Mouse (Mus musculus) cerebellum, adult 11 months (tissue): ENCODE data around the gene Atp6v1fnb.

Experiments
- DNase-seq: peaks from one replicate; pipeline ENCODE4 v3.0.0; 2022

The Atp6v1fnb gene

DNA sequence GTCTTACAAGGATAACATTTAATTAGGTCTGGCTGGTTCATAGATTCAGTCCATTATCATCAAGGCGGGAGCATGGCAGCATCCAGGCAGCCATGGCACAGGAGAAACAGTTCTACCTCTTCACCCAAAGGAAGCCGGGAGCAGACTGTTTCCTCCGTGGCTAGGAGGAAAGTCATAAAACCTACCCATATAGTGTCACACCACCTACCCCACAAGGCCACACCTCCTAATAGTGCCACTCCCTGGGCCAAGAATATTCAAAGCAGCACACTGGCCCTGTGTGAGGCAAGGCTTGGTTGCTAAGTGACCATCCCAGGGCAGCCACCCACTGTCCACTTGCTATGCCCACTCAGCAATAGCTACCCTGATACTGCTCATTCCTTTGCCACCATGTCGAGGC lies at the start of gene Atp6v1fnb:
TSS of gene Atp6v1fnb (plus strand) at position 301 of the 400 bp plus-strand sequence.
- DNase-seq = no peak

- DNase-seq = no peak
Measured at GRCm38 (mm10) chr6:29425118-29425517, 46.1 kb upstream of the Atp6v1fnb start.

- no peak for DNase-seq
Measured at GRCm38 (mm10) chr6:29426331-29426730, 44.9 kb upstream of the Atp6v1fnb start.

DNA sequence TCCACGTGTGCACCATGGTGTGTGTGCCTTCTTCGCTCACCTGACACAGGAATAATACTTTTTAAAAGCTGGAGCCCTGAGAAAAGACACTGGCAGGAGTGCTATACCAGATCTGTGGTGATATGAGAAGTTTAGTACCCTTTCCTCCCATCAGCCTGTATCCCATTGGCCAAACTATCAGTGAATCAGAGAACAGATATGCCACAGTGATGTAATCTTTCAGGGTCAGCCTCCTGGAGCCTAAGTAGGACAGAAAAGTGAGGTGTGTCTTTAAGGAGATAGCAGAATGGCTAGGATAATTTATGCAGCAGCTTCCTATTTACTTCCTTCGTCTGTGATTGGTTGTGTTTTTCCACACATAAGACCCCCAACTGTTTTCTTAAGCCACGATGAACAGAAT lies 43.1 kb upstream of the Atp6v1fnb start:
- DNase-seq = no peak

DNA sequence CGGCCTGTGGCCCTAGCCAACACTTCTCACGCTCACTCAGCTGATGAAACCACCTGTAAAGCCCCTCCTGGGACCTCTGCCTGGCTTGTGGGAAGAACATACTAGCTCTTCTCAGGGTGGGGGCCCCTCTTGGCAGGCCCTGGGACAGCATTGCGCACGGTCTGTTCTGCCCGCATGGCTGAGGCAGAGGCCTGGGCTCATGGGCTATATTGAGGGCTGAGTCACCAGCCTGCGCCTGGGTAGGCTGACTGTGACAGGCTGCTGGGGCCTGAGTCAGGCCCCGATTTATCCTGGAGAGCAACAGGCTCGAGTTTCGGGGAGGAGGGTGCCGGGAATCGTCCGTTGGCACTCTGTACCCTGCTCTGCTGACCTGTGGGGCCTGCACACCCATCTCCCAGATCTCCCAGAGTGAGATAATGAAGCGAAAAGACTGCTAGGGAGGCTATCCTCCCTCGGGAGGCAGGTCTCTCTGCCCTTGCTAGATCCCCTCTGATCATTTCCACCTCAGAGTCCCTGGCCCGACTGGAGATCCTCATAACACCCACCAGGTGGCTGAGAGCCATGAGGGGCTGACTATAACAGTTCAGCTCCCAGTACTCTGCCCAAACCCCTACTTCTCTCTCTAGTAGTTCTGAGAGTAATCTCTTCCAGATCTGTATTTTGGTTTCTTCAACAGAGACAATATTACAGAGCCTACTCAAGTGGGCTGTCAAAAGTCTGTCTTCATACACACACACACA lies 40.4 kb upstream of the Atp6v1fnb start:
- DNase-seq = no peak

DNA sequence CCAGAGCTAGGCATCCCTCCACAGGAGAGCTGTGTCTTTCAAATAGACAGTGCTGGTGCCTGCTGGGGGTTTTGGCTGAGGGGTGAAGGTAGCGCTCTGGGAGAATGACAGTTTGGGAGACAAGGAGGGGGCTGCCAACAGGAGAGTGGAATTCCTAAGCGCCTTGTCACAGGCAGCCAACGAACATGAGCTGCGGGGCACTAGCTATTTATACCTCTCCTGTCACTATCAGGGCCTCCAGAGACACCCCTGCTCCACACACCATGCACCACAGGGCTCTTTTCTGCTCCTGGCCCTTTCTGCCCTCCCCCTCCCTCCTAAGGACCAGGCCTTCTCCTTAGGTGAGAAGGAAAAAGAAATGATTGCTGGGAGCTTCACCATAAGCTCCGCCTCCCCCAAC lies 39.8 kb upstream of the Atp6v1fnb start:
- DNase-seq = no peak

DNA sequence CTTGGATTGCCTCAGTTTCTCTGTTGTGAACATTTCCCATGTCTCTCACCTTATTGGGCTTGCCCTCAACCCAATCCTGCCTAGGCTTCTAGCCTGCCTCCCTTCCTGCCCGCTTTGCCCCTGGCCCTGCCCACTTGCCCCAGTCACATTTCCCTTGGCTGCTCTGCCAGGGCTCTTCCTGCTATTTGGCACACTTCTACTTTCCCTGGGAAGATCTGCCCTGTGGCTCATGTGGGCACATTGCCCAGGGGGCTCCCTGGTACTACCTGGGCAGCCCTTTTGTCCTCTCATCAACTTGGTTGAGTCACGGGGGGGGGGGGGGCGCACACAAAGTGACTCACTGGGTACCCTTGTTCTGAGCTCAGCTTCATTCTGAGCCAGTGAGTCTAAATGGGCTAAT lies 39.1 kb upstream of the Atp6v1fnb start:
- DNase-seq = no peak

GRCm38 (mm10) chr6:29432676-29433037 lies 38.6 kb upstream of the Atp6v1fnb start:
- DNase-seq = no peak

DNA sequence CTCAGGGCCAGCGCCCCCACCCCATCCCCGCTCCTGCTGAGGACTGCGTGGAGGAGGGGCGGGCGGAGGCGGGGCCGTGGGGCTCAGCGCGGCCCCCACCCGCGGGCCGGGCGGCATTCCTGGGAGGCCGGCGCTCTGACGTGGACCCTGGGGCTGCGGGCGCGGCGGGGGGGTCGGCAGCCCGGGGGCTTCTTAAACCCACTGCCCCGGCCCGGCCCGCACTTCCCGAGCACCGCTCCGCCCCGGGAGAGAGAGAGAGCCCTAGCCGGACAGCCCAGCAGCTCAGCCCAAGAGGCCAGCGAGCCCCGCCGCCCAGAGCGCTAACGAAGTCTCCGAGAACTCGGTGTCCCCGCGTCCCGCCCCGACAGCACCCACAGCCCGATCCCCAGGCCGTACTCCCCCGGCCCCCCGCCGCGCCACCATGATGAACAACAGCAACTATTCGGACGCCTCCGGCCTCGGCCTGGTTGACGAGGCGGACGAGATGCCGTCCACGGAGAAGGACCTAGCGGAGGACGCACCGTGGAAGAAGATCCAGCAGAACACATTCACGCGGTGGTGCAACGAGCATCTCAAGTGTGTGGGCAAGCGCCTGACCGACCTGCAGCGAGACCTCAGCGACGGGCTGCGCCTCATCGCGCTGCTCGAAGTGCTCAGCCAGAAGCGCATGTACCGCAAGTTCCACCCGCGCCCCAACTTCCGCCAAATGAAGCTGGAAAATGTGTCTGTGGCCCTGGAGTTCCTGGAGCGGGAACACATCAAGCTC lies 38.0 kb upstream of the Atp6v1fnb start, which contains the start of gene Flnc:
TSS of gene Flnc (plus strand) at position 219 of the 766 bp plus-strand sequence.
- DNase-seq = no peak

DNA sequence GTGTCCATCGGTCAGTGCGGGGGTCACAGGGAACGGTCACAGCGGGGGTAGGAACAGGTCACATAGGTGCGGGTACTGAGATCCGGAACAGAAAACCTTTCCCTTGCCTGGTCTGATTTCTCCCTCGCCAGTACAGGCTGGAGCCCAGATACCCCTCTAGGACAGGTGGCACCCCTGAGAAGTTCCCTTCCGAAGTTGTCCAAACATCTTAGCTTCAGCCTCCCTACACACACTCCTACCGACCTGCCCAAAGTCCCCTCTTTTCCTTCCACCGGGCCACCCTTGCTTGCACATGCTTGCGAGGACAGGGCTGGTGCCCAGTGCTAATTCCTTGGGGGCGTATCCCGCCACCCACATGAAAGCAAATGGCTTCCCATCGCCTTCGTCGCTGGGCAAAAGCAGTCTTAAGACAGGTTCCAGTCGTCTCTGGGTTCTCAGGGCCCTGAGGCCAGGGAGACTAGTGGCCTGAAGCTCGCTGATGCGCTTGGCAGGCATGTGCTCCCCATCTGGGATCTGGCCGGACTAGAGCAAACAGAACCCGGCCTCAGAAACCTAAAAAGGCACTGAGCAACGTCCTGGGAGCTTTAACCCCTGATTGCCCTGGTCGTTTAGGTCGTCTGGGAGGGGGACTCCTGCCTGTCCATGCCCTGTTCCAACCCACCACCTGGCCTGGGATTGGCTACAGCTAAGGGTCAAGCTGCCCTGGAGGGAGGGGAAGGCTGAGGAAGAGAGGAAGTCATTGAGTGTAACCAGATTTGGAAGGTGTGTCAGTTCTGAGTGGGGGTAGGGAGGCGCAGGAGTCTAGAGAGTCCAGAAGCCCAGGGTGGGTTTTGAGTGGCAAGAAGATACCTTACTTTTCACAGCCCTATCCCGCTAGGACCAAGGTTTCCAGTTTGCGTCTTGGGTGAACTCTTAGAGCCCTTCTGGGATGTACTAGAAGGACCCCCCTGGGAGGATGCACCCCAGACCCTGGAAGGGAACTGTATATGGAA lies 37.1 kb upstream of the Atp6v1fnb start:
- DNase-seq = no peak

GRCm38 (mm10) chr6:29434911-29435691 lies 36.1 kb upstream of the Atp6v1fnb start:
- no peak for DNase-seq

DNA sequence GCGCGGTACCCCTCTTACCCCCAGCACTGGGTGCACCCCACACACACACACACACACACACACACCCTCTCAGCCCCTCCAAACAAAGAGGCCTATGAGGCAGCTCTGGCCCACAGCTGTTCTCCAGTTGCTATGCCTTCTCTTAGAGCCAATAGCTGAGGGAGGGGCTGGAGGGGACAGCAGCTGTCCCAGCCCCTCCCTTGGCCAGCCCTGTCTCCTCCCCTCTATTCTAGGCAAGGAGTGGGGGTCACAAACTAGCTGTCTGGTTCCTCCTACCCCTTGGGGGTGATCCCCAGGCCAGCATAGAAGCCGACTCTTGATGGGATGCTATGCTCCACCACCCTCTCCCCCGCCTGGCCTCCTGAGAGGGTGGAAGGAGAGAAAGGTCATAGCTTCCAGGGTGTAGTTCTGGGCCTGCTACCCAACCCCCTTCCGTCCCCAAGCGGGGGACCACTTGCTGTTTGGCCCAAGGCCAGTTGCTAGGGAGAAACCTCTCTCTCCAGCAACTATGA lies 35.2 kb upstream of the Atp6v1fnb start:
- DNase-seq = no peak

DNA sequence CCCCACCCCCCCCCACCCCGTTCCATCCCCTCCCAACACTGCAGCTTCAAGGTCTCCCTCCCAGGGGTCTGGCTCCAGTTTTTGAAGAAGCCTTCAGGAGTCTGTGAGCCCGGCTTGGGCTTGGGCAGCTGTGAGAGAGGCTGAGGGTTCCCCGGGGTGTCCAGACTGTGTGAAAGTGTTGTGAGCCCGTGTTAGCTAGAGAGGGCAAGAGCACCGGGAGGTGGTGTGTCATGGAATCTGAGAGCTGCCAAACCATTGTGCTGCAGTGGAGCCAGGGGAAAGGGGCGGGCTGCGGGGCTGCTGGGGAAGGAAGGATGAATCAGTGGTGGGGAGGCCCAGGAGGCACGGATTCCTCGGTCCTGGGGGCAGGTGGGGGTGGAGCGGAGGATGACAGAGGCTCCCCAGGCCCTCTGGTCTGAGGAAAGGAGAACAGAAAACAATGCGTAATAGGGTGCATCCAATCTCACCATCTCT lies 34.7 kb upstream of the Atp6v1fnb start:
- no peak for DNase-seq

DNA sequence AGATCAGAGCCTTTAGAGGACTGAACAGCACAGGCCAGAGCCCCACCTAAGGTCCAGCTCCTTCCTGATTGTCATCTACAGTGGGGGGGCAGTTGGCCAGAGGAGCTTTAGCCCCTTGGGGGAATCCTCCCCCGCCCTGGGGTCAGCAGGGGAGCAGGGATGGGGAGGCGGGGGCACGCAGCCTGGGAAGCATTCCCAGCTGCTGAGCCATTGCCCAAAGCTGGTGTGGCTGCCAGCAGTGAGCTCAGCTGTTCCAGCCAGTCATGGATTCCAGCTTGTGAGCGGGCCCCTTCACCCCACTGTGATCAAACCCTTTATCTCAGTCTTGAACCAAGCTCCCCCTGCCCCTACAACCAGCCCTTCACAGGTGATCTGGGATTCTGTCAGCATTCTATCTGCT lies 32.0 kb upstream of the Atp6v1fnb start:
- no peak for DNase-seq

GRCm38 (mm10) chr6:29439789-29440188 lies 31.4 kb upstream of the Atp6v1fnb start:
- DNase-seq = no peak

DNA sequence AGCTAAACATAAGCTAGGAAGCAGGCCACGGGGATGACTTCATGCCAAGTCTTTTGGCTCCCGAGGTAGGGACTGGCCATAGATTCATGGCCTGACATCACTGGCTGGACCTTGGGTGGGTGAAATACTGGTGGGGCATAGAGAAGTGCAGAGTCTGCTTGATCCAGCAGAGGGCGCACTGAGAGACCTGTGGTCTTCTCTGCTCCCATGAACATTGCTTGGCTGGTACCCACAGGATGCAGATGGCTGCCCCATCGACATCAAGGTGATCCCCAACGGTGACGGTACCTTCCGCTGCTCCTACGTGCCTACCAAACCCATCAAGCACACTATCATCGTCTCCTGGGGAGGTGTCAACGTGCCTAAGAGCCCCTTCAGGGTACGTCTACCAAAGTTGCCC lies 26.5 kb upstream of the Atp6v1fnb start:
- DNase-seq = no peak

DNA sequence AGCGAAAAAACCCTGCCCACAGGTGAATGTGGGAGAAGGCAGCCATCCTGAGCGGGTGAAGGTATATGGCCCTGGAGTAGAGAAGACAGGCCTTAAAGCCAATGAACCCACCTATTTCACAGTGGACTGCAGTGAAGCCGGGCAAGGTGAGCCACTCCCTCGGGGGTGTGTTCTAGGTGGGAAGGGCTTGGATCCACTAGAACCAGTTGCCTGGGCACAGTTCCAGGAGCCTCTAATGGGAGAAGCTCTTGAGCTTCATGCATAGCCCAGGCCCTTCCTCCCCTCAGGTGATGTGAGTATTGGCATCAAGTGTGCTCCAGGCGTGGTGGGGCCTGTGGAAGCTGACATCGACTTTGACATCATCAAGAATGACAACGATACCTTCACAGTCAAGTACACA lies 25.9 kb upstream of the Atp6v1fnb start:
- DNase-seq = no peak

DNA sequence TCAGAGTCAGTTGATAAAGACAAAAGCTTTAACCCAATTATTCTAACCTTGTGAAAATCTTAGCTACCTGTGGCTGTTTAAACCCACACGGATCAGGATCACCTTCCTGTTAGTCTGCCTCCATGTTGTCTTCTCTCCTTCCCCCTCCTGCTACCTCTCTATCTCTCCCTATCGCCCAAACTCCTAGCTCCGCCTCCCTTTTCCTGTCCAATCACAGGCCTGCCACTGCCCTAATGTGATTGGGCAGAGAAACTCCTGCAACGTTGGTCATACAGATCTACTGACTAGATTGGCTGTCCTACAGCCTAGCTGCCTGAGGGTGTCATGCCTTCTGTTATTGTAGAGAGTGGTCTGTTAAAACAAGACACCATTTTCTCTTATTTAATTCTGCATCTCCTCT lies 21.4 kb upstream of the Atp6v1fnb start:
- DNase-seq = no peak

DNA sequence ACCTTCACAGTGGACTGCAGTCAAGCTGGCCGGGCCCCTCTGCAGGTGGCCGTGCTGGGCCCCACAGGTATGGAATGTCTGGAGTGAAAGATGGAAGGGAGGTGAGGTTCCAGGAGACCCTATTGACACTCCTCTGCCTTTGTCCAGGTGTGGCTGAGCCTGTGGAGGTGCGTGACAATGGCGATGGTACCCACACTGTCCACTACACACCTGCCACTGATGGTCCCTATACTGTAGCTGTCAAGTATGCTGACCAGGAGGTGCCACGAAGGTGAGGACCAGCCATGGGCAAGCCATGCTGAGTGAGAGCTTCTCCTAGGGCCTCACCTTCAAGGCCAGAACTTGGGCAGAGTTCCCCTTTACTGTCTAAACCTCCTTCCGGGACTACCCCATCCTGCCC lies 20.6 kb upstream of the Atp6v1fnb start:
- DNase-seq = no peak

DNA sequence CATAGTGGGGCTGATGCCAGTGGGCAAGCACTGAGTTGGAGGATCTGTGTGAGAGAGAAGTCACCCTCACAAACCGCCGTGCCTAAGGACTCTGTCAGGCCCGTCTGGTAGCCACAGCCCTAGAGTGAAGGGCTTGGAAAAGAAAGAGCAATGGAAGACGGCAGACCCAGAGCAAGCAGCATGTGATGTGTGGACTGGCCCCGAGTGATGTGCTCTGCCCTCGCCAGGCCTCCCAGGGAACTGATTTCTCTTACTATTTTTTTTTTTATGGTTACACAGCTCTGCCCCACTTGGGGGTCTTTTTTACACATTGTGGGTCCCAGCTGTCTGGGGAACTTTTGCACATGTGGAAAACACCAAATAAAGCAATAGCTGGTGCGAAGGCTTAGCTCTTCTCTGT lies 9.7 kb upstream of the Atp6v1fnb start:
- no peak for DNase-seq

DNA sequence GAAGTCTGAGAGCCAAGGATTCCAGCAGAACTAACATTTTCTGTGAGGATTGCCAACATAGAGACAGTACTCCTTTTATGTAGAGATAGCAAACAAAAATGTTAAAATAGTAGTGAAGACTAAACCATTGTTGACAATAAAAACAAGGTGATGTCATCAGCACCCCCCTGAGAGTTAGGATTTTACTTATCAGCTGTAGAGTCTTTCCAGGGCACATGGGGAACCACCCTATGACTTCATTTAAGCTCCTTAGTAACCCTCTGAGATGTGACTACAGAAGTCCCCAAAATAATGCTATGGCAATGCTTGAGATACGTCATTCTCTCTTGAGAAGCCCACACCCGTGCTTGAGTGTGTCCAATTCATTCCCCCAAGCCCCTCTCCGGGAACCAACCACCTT lies 7.8 kb upstream of the Atp6v1fnb start:
- no peak for DNase-seq
